Mouse (Mus musculus) midbrain, embryonic 16.5 days (tissue): ENCODE data around the gene Olr1. TPM values are rescaled to one million over a fixed set of nuclear protein-coding genes. Genes with fewer than 3 reads are reported as not detected.
"Not testable (repeated sequence)": the region's sequence is repeated elsewhere in the genome, so short reads cannot be mapped to it uniquely, and the experiment has no call there.

ENCODE experiments used
- ATAC-seq: fragments of 200-750 bp; cut with Nextera tagmentation; 2 replicates; pipeline ENCODE4 v1.8.0; 2017; ENCODE audit warnings: moderate TSS enrichment
- H3K27ac ChIP-seq: fragments of 300-500 bp; sonication (generic); 2 replicates; pipeline ENCODE4 v1.5.1; 2014; ENCODE audit warnings: mild to moderate bottlenecking, low read length, mixed read lengths
- H3K27me3 ChIP-seq: fragments of 300-500 bp; sonication (generic); 2 replicates; pipeline ENCODE4 v1.6.1; 2014; ENCODE audit warnings: low read depth, low read length, mixed read lengths; ENCODE audit not compliant: control insufficient read depth, insufficient read depth
- H3K36me3 ChIP-seq: fragments of 300-500 bp; sonication (generic); 2 replicates; pipeline ENCODE4 v1.6.1; 2014; ENCODE audit warnings: mild to moderate bottlenecking, low read length, moderate library complexity, mixed read lengths; ENCODE audit not compliant: control insufficient read depth, insufficient read depth
- H3K4me1 ChIP-seq: fragments of 300-500 bp; sonication (generic); 2 replicates; pipeline ENCODE4 v1.6.1; 2014; ENCODE audit warnings: mild to moderate bottlenecking, low read length, mixed read lengths; ENCODE audit not compliant: control insufficient read depth, insufficient read depth
- H3K4me2 ChIP-seq: fragments of 300-500 bp; sonication (generic); 2 replicates; pipeline ENCODE4 v1.6.1; 2014; ENCODE audit warnings: mild to moderate bottlenecking, low read length, mixed read lengths
- H3K4me3 ChIP-seq: fragments of 300-500 bp; sonication (generic); 2 replicates; pipeline ENCODE4 v1.5.1; 2014; ENCODE audit warnings: low read depth, mild to moderate bottlenecking, low read length, moderate library complexity, mixed read lengths
- H3K9ac ChIP-seq: fragments of 300-500 bp; sonication (generic); 2 replicates; pipeline ENCODE4 v1.6.1; 2014; ENCODE audit warnings: low read depth, low read length, mixed read lengths
- H3K9me3 ChIP-seq: fragments of 300-500 bp; sonication (generic); replicated peaks from 2 replicates; pipeline ENCODE4 v1.6.1; 2014; ENCODE audit warnings: mild to moderate bottlenecking, low read length, mixed read lengths; ENCODE audit not compliant: control insufficient read depth, poor library complexity, severe bottlenecking
- WGBS: fragments of 180-500 bp; shearing (Covaris S2); extraction: QIAGEN DNeasy Blood & Tissue Kit; methylation state at CpG from one replicate; pipeline ENCODE4 v1.1.7; 2014; 5-methylcytosine and 5-hydroxymethylcytosine counted together
- polyA plus RNA-seq: library from polyadenylated mRNA; unstranded; fragments of >200 nt; fragmentation: Nextera tagmentation; extraction: Ambion mirVana; gene quantifications from 2 replicates; pipeline ENCODE4 v1.2.1, GENCODE M21; 2015

Gene Olr1
- polyA plus RNA-seq, 1 experiment from 2014 or later, result not detected

DNA sequence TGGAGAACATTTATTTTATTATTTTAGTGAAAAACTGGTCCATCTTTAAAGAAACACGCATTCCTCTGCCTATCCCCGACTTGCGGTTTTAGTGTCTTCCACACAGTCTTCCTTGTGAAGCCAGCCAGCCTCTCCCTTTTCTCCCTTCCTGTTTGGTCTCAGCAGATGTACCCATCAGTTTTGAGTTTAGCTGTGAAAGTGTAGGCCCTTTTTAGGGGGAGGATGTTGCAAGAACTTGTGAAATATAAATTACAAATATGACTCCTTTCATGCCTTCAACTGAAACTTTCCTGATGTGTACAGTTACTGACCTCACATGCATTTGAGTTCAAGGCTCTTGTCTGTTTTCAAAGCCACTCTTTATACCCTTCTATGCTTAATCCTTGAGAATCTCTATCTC, 8.1 kb upstream of the Olr1 start:
- no peaks in the 10 kb centered on the region for H3K9me3 ChIP-seq
- no peak overlapping the region for H3K9ac ChIP-seq
- H3K4me3 ChIP-seq, result no peak overlapping the region
- no peaks in the 10 kb centered on the region for H3K4me1 ChIP-seq
- H3K27ac ChIP-seq, result no peak overlapping the region
- H3K36me3 ChIP-seq, result no peaks in the 10 kb centered on the region
- H3K27me3 ChIP-seq, result no peaks in the 10 kb centered on the region
- no peak overlapping the region for H3K4me2 ChIP-seq
- ATAC-seq, result no peak
- WGBS, result 96% methylated on average over 3 of the region's 3 CpGs

- Histone ChIP-seq H3K9ac (no peak overlapping the region), H3K27me3 (no peaks in the 10 kb centered on the region), H3K36me3 (no peaks in the 10 kb centered on the region), H3K4me3 (no peak overlapping the region), H3K4me2 (no peak overlapping the region), H3K9me3 (no peaks in the 10 kb centered on the region), H3K27ac (no peak overlapping the region), H3K4me1 (no peaks in the 10 kb centered on the region)
- 75% methylated on average over 2 of the region's 2 CpGs for WGBS
- no peak for ATAC-seq
These were observed 7.4 kb upstream of the Olr1 start for GRCm38 (mm10) chr6:129514376-129514775.

- H3K4me1 ChIP-seq, result no peaks in the 10 kb centered on the region
- no peak overlapping the region for H3K4me2 ChIP-seq
- no peak overlapping the region for H3K4me3 ChIP-seq
- H3K36me3 ChIP-seq, result no peaks in the 10 kb centered on the region
- no peak overlapping the region for H3K9ac ChIP-seq
- H3K27me3 ChIP-seq, result no peaks in the 10 kb centered on the region
- no peaks in the 10 kb centered on the region for H3K9me3 ChIP-seq
- 82% methylated on average over 1 of the region's 1 CpGs for WGBS
- no peak for ATAC-seq
- no peak overlapping the region for H3K27ac ChIP-seq
These were observed 6.4 kb upstream of the Olr1 start for GRCm38 (mm10) chr6:129513409-129513808.

GRCm38 (mm10) chr6:129512868-129513267, 5.9 kb upstream of the Olr1 start:
- Histone ChIP-seq H3K9ac (no peak overlapping the region), H3K4me1 (no peaks in the 10 kb centered on the region), H3K36me3 (no peaks in the 10 kb centered on the region), H3K27ac (no peak overlapping the region), H3K27me3 (no peaks in the 10 kb centered on the region), H3K9me3 (no peaks in the 10 kb centered on the region), H3K4me3 (no peak overlapping the region), H3K4me2 (no peak overlapping the region)
- ATAC-seq, result no peak
- 83% methylated on average over 8 of the region's 8 CpGs for WGBS

DNA sequence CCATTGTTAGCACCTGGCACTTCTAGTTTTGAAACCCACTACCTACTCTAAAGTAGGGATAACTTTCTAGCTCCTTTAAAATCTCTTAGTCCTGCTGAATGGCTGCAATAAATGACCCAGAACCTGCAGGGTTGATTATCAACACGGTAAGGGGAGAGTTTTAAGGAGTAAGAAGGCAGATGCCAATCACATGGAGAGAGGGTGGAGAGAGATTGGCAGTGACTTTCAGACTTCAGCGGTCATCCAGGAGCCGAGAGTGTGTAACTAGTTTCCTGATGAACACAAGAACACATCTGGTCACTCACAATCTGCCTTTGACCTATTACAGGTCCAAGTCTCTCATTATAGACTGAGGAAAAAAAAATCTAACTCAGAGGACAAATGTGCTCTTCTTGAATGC, 5.4 kb upstream of the Olr1 start, which contains the start of gene Tmem52b:
TSS of gene Tmem52b (plus strand) at position 189 of the 400 bp plus-strand sequence.
- no peak for ATAC-seq
- Histone ChIP-seq H3K9ac (no peak within 1 kb of the TSS), H3K4me1 (no peaks in the 10 kb centered on the region), H3K27ac (no peak within 1 kb of the TSS), H3K36me3 (no peaks in the 10 kb centered on the region), H3K27me3 (no peaks in the 10 kb centered on the region), H3K9me3 (no peaks in the 10 kb centered on the region), H3K4me2 (no peak within 1 kb of the TSS), H3K4me3 (no peak within 1 kb of the TSS)
- WGBS, result 68% methylated on average over 3 of the region's 3 CpGs

- Histone ChIP-seq H3K36me3 (no peaks in the 10 kb centered on the region), H3K27ac (no peak overlapping the region), H3K4me1 (no peaks in the 10 kb centered on the region), H3K9ac (no peak overlapping the region), H3K4me2 (no peak overlapping the region), H3K9me3 (no peaks in the 10 kb centered on the region), H3K27me3 (no peaks in the 10 kb centered on the region), H3K4me3 (no peak overlapping the region)
- ATAC-seq, result no peak
- WGBS, result 74% methylated on average over 6 of the region's 6 CpGs
These were observed 3.4 kb upstream of the Olr1 start for GRCm38 (mm10) chr6:129510120-129510911.

- WGBS, result 84% methylated on average over 2 of the region's 2 CpGs
- Histone ChIP-seq H3K27me3 (no peaks in the 10 kb centered on the region), H3K27ac (no peak overlapping the region), H3K36me3 (no peaks in the 10 kb centered on the region), H3K9ac (no peak overlapping the region), H3K4me1 (no peaks in the 10 kb centered on the region), H3K4me3 (no peak overlapping the region), H3K4me2 (no peak overlapping the region), H3K9me3 (no peaks in the 10 kb centered on the region)
- no peak for ATAC-seq
These were observed 3.5 kb downstream of the Olr1 start for GRCm38 (mm10) chr6:129503471-129503870.

GRCm38 (mm10) chr6:129499516-129499915, 7.4 kb downstream of the Olr1 start:
- H3K4me3 ChIP-seq, H3K9ac ChIP-seq, ATAC-seq, H3K4me1 ChIP-seq, H3K36me3 ChIP-seq, H3K27me3 ChIP-seq, H3K27ac ChIP-seq, H3K4me2 ChIP-seq, H3K9me3 ChIP-seq: not testable (repeated sequence)
- 90% methylated on average over 1 of the region's 1 CpGs for WGBS

GRCm38 (mm10) chr6:129497345-129498218, 9.4 kb downstream of the Olr1 start:
- no peak for ATAC-seq
- no peak overlapping the region for H3K4me3 ChIP-seq
- H3K27ac ChIP-seq, result no peak overlapping the region
- no peak overlapping the region for H3K4me2 ChIP-seq
- no peaks in the 10 kb centered on the region for H3K36me3 ChIP-seq
- H3K9me3 ChIP-seq, result no peaks in the 10 kb centered on the region
- no peak overlapping the region for H3K9ac ChIP-seq
- H3K4me1 ChIP-seq, result no peaks in the 10 kb centered on the region
- H3K27me3 ChIP-seq, result no peaks in the 10 kb centered on the region
- WGBS, result 91% methylated on average over 3 of the region's 3 CpGs
